Mouse (Mus musculus) ES-E14 (cell line): ENCODE measurements around the gene Olfr435.

ENCODE experiments used
- CHD2 ChIP-seq: IDR thresholded peaks from 2 replicates; pipeline ENCODE4 v1.6.1; 2014; ENCODE audit warnings: mild to moderate bottlenecking, low read depth, low read length, inconsistent platforms
- HCFC1 ChIP-seq: IDR thresholded peaks from 2 replicates; pipeline ENCODE4 v1.6.1; 2012; ENCODE audit warnings: low read length, inconsistent platforms, borderline replicate concordance; ENCODE audit not compliant: insufficient read depth
- MAFK ChIP-seq: IDR thresholded peaks from 2 replicates; pipeline ENCODE4 v1.6.1; 2014; ENCODE audit warnings: mild to moderate bottlenecking, low read depth, low read length, inconsistent platforms; ENCODE audit not compliant: insufficient read depth

- TF ChIP-seq MAFK (no peak), HCFC1 (no peak), CHD2 (no peak)
These were observed 1.1 kb downstream of the Olfr435 start for GRCm38 (mm10) chr6:43198094-43198493.
